Mouse (Mus musculus) c-Kit-positive CD71-positive TER-119-negative erythroid progenitor cells, embryonic 14.5 days (primary cell): ENCODE results near the gene Mtcl1.

Experiments
- DNase-seq: peaks from one replicate; pipeline ENCODE4 v3.0.0-alpha.2; 2013; ENCODE audit warnings: low read depth

The Mtcl1 gene

GRCm38 (mm10) chr17:66363852-66364524 lies 85.6 kb downstream of the Mtcl1 start:
- no peak for DNase-seq

- no peak for DNase-seq
Observed at GRCm38 (mm10) chr17:66362287-66363016, 87.1 kb downstream of the Mtcl1 start.

- DNase-seq = no peak
Observed at GRCm38 (mm10) chr17:66358026-66358978, 91.2 kb downstream of the Mtcl1 start.

- DNase-seq = no peak
Observed at GRCm38 (mm10) chr17:66357171-66358025, 92.2 kb downstream of the Mtcl1 start.

GRCm38 (mm10) chr17:66353907-66354306 lies 95.6 kb downstream of the Mtcl1 start:
- DNase-seq = no peak

- no peak for DNase-seq
Observed at GRCm38 (mm10) chr17:66352847-66353643, 96.5 kb downstream of the Mtcl1 start.

- no peak for DNase-seq
Observed at GRCm38 (mm10) chr17:66352219-66352618, 97.3 kb downstream of the Mtcl1 start.

GRCm38 (mm10) chr17:66350689-66351088 lies 98.9 kb downstream of the Mtcl1 start:
- no peak for DNase-seq

GRCm38 (mm10) chr17:66350127-66350526 lies 99.4 kb downstream of the Mtcl1 start:
- DNase-seq = no peak

GRCm38 (mm10) chr17:66346378-66346777 lies 103.2 kb downstream of the Mtcl1 start:
- no peak for DNase-seq

- no peak for DNase-seq
Observed at GRCm38 (mm10) chr17:66345680-66346079, 103.9 kb downstream of the Mtcl1 start.

GRCm38 (mm10) chr17:66342932-66343331 lies 106.6 kb downstream of the Mtcl1 start:
- no peak for DNase-seq

GRCm38 (mm10) chr17:66341670-66342069 lies 107.9 kb downstream of the Mtcl1 start:
- no peak for DNase-seq

GRCm38 (mm10) chr17:66340798-66341197 lies 108.8 kb downstream of the Mtcl1 start:
- DNase-seq = no peak

- DNase-seq = no peak
Observed at GRCm38 (mm10) chr17:66337929-66338328, 111.6 kb downstream of the Mtcl1 start.

- DNase-seq = no peak
Observed at GRCm38 (mm10) chr17:66335568-66335967, 114.0 kb downstream of the Mtcl1 start.

- no peak for DNase-seq
Observed at GRCm38 (mm10) chr17:66334894-66335293, 114.7 kb downstream of the Mtcl1 start.

GRCm38 (mm10) chr17:66331207-66331606 lies 118.3 kb downstream of the Mtcl1 start:
- DNase-seq = no peak

GRCm38 (mm10) chr17:66326552-66327045 lies 123.0 kb downstream of the Mtcl1 start:
- DNase-seq = no peak

- no peak for DNase-seq
Observed at GRCm38 (mm10) chr17:66326204-66326545, 123.4 kb downstream of the Mtcl1 start.
